Mouse (Mus musculus): ENCODE data around the gene Ehhadh.

Gene Ehhadh

DNA sequence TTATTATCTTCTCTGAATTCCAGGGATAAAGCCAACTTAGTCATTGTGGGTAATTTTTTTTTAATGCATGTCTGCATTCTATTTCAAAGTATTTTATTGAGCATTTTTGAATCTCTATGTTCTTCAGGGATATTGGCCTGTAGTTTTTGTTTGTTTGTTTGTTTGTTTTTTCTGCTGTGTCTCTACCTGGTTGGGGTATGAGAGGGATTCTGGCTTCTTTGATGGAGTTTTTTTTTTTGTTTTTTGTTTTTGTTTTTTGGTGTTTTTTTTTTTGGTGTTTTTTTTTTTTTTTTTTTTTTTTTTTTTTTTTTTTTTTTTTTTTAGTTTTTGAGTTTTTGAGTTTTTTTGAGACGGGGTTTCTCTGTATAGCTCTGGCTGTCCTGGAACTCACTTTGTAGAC lies 52.0 kb downstream of the Ehhadh start:
- DNase-seq (ENCODE audit: low spot score), result no peak

DNA sequence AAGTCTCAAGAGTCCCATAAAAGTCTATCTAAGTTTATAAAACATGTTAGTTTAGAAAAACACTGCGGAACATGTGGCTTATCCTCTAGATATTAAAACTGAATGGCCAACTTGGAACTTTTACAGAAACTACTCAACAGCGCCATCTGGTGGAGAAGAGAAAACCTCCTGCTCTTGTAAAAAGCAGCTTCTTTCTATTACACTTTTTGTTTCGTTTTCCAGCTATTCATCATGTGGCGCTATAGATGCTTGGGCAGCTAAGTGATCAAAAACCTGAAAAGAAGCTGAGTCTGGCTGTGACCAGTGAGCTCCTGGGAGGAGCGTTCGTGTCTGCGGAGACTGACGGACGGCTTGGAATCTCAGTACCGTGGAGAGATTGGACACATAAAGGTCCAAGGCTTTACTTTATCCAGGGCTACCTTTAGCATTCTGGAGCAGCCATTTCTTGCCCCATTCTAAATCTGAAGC lies 59.7 kb downstream of the Ehhadh start:
- DNase-seq (ENCODE audit: low spot score), result peak; percentile 77

DNA sequence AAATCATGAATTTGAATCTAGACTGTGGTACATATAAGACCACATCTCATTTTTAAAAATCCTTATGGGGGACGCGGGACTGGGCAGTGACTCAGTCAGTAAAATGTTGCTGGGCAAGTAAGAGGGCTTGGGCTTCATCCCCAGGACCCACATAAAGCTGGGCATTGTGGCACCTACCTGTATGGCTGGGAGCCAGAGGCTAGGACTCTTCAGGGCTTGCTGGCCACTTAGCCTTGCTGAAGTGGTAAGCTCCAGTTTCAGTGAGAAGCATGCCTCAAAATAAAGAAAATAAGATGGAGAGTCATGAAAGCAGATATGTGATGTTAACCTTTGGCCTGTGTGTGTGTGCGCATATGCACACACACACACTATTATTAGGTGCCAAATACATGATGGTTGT lies 60.2 kb downstream of the Ehhadh start:
- DNase-seq (ENCODE audit: low spot score), result no peak

DNA sequence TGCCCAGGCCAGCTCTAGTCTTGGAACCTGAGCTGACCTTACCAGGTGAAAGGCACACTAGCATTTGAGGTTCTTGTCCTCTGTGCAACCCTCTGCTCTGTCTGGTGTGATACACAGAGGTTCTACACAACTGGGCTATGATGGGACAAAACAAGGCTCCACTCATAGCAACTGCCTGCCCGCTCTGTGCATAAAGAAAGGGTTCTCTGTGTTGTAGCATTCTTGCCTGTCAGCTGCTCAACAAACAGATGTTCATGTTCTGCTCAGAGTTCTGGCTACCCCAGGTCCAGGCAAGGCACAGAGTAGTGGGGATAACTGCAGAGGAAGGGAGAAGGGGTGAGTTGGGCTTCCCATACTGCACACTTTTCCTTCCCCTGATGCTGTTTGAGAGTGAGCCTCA lies 63.3 kb downstream of the Ehhadh start:
- DNase-seq (ENCODE audit: low spot score), result peak; percentile 18

GRCm38 (mm10) chr16:21719770-21720169 lies 67.8 kb downstream of the Ehhadh start:
- no peak for DNase-seq (ENCODE audit: low spot score)

GRCm38 (mm10) chr16:21714516-21714915 lies 73.1 kb downstream of the Ehhadh start:
- no peak for DNase-seq (ENCODE audit: low spot score)

Measured in layer of hippocampus, adult 9-10 months (tissue).